Mouse (Mus musculus) midbrain, embryonic 15.5 days (tissue): ENCODE measurements around the gene Tjp1. TPM values are rescaled to one million over a fixed set of nuclear protein-coding genes. Genes with fewer than 3 reads are reported as not detected.

Experiments
- ATAC-seq: fragments of 200-750 bp; cut with Nextera tagmentation; replicated peaks from 2 replicates; pipeline ENCODE4 v1.8.0; 2017; ENCODE audit warnings: moderate TSS enrichment
- H3K27ac ChIP-seq: fragments of 300-500 bp; sonication (generic); 2 replicates; pipeline ENCODE4 v1.5.1; 2015; ENCODE audit warnings: mild to moderate bottlenecking, inconsistent platforms
- H3K27me3 ChIP-seq: fragments of 300-500 bp; sonication (generic); replicated peaks from 2 replicates; pipeline ENCODE4 v1.6.1; 2015; ENCODE audit warnings: inconsistent platforms
- H3K36me3 ChIP-seq: fragments of 300-500 bp; sonication (generic); replicated peaks from 2 replicates; pipeline ENCODE4 v1.6.1; 2015; ENCODE audit warnings: inconsistent platforms
- H3K4me1 ChIP-seq: fragments of 300-500 bp; sonication (generic); 2 replicates; pipeline ENCODE4 v1.6.1; 2015; ENCODE audit warnings: inconsistent platforms
- H3K4me2 ChIP-seq: fragments of 300-500 bp; sonication (generic); 2 replicates; pipeline ENCODE4 v1.6.1; 2015; ENCODE audit warnings: inconsistent platforms, mild to moderate bottlenecking, moderate library complexity
- H3K4me3 ChIP-seq: fragments of 300-500 bp; sonication (generic); 2 replicates; pipeline ENCODE4 v1.5.1; 2015; ENCODE audit warnings: mild to moderate bottlenecking, inconsistent platforms
- H3K9ac ChIP-seq: fragments of 300-500 bp; sonication (generic); 2 replicates; pipeline ENCODE4 v1.6.1; 2015; ENCODE audit warnings: mild to moderate bottlenecking, inconsistent platforms
- H3K9me3 ChIP-seq: fragments of 300-500 bp; sonication (generic); 2 replicates; pipeline ENCODE4 v1.6.1; 2016; ENCODE audit warnings: inconsistent platforms
- WGBS: fragments of 180-500 bp; shearing (Covaris S2); methylation state at CpG from one replicate; pipeline ENCODE4 v1.1.7; 2015; ENCODE audit warnings: mixed read lengths; 5-methylcytosine and 5-hydroxymethylcytosine counted together
- polyA plus RNA-seq: library from polyadenylated mRNA; unstranded; fragments of >200 nt; fragmentation: Nextera tagmentation; extraction: Ambion mirVana; gene quantifications from 2 replicates; pipeline ENCODE4 v1.2.1, GENCODE M21; 2015

The Tjp1 gene
- polyA plus RNA-seq, 1 experiment from 2014 or later = 33.9 TPM

DNA sequence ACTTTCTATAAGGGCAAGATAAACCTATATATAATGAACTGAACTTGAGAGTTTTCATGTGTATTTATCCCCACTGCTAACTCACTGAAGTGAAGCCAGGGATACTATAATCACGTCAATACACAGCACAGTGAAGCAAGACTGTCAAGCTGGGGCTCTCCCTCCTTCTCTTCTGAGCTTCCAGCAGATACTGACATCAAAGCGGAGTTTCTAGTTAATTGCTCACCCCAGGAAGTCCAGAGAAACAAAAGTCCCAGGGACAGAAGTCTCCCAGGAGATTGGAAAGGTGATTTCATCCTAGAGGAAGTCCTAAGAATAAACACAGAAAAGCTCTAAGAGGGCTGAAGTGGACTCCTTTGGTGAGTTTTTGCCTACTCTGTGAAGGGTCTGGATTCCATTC, 132.9 kb downstream of the Tjp1 start:
- H3K4me1 ChIP-seq = peaks cover 15% of the 10 kb centered on the region
- no peak for ATAC-seq
- no peak overlapping the region for H3K4me3 ChIP-seq
- no peaks in the 10 kb centered on the region for H3K36me3 ChIP-seq
- no peak overlapping the region for H3K4me2 ChIP-seq
- no peaks in the 10 kb centered on the region for H3K27me3 ChIP-seq
- no peaks in the 10 kb centered on the region for H3K9me3 ChIP-seq
- H3K9ac ChIP-seq = no peak overlapping the region
- H3K27ac ChIP-seq = no peak overlapping the region
- 25% methylated on average over 2 of the region's 2 CpGs for WGBS

DNA sequence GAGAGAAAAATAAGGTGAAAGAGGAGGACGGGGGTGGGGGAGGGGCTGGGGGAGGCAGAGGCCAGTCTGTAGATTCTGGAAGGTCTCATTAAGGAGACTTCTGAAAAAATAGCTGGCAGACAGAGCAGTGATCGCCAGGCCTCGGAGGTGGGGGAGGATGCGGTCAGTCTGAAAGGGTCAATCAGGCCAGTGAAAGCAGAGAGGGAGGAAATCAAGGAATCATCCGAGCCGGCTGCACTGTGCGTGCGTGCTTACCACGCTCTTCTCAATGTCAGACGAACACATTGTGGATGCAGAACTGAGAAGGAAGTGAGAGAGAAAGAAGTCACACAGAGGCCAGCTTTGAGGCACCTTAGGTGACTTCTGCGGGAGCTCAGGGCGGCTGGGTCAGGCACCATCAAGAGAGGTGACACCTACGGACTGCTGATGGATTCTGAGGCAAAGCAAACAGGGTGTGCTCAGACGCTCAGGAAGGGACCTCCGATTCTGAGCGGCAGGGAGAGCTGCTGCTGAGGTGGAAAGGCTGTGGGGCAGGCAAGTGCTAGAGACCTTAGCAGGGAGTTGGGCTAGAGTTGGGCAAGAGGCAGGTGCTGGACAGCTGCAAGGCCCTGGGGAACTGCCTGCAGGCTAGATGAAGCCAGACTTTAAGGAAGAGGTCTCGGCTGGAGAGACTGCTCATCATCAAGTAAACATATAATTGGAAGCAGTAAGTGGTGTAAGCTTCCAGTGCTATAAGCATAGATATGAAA, 133.7 kb downstream of the Tjp1 start:
- Histone ChIP-seq H3K4me1 (peaks cover 15% of the 10 kb centered on the region), H3K4me2 (peak overlapping the region; percentile 36), H3K9me3 (no peaks in the 10 kb centered on the region), H3K27me3 (no peaks in the 10 kb centered on the region), H3K4me3 (no peak overlapping the region), H3K9ac (no peak overlapping the region), H3K27ac (no peak overlapping the region), H3K36me3 (no peaks in the 10 kb centered on the region)
- WGBS = 9% methylated on average over 17 of the region's 17 CpGs
- ATAC-seq = peak; percentile 52

DNA sequence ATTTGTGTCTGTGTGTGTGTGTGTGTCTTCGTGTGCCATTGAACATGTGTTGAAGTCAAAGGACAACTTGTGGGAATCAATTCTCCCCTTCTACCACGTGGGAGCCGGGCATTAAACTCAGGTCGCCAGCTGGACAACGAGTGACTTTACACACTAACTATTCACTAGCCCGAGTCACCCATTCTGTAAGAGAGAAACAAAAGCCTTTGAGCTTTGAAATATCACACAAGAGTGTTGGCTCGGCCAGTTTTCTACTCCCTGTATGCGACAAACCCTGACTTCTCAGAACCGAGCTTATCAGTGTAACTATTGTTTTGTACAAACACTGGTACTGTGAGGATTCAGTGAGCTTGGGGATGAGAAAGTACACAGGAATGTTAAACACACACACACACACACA, 134.6 kb downstream of the Tjp1 start:
- H3K9ac ChIP-seq = no peak overlapping the region
- 58% methylated on average over 9 of the region's 9 CpGs for WGBS

DNA sequence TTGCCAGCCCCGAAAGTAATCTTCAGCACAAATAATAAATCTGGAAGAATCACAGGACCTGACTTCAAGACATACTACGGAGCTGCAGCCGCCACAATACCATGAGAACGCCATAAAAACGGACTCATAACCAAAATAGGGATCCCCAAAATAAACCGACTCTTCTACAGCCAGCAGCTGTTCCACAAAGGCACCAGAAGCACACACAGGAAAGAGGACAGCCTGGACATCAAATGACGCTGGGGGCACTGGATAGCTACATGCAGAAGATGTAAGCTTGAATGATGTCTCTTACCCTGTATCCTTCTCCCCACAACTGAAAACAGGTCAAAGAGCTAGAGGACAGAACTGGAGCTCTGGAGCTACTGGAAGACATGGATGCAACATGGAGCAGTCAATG, 138.0 kb downstream of the Tjp1 start:
- H3K4me1 ChIP-seq = peaks cover 17% of the 10 kb centered on the region
- WGBS = 95% methylated on average over 7 of the region's 7 CpGs

More for the DNA sequence above, 134.6 kb downstream of the Tjp1 start:
- Histone ChIP-seq H3K36me3 (no peaks in the 10 kb centered on the region), H3K4me2 (no peak overlapping the region), H3K27me3 (no peaks in the 10 kb centered on the region), H3K4me1 (peaks cover 20% of the 10 kb centered on the region), H3K9me3 (no peaks in the 10 kb centered on the region), H3K4me3 (no peak overlapping the region), H3K27ac (no peak overlapping the region)
- ATAC-seq = no peak

DNA sequence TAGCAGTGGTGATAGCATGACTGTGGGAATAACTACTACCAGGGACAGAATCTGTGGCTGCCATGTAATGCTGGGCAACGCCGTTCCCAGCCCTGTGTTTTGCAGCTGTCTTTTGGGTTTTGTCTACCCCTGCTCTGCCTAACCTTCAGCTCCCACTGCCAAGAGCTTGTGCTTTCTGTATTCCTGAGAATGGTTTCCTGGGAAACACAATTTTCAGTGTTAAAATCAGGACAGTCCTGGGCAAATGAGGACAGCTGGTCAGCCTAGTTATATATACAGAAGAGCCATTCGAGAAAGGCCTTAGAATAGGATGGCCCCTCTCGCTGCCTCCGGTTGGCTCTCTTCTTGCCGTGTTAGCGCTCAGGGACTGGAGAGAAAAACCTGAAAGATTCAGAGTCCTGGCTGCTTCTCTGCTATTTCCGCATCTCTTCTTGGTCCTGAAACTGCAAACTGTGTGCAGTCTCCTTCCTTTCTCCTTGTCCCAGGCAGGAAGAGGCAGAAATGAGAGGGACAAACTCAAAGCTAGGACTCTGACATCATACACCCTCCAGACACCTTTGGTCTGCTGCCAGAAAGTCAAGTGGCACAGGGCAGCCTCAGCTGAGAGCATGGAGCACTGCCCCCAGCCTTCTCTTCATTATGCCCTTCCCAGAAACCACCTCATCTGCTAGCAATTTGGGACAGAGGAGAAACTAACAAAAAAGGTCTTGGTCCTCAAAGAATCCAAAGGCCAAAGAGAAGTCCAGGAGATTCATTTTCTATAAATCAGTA, 139.2 kb downstream of the Tjp1 start:
- Histone ChIP-seq H3K36me3 (no peaks in the 10 kb centered on the region), H3K9ac (no peak overlapping the region), H3K4me3 (no peak overlapping the region), H3K27me3 (no peaks in the 10 kb centered on the region), H3K4me2 (no peak overlapping the region), H3K9me3 (no peaks in the 10 kb centered on the region), H3K4me1 (peaks cover 6% of the 10 kb centered on the region), H3K27ac (peak overlapping the region; percentile 53)
- WGBS = 60% methylated on average over 8 of the region's 8 CpGs
- peak; percentile 56; the same call in 1 of the 2 replicates for ATAC-seq

More for the DNA sequence above, 138.0 kb downstream of the Tjp1 start:
- Histone ChIP-seq H3K27ac (no peak overlapping the region), H3K9ac (no peak overlapping the region), H3K4me3 (no peak overlapping the region), H3K9me3 (no peaks in the 10 kb centered on the region), H3K36me3 (no peaks in the 10 kb centered on the region), H3K4me2 (no peak overlapping the region), H3K27me3 (no peaks in the 10 kb centered on the region)
- no peak for ATAC-seq

DNA sequence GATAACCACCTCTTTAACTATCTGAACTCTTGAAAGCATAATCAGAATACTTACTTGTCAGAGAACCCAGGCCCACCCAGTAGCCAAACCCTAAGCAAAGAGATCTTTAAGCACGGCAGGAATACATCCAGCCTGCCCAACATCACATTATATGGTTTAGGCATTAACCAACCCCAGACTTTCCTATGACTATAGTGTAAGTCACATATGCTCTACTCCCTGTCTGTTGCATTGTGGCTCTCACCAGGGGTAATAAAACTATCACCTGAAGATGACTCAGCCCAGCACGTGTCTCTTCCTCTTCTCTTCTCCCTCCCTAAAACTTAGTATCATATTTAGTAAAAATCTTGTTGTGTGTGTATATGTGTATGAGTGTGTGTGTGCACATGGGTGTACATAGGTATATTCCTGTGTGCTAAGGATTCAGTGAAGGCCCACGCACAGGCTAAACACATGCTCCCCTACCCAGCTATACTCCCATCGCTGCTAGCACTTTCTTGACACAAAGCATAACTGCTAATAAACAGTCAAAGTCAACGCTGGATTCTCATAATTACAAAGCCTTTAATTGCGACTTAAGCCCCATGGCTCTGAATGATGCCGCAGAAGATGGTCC, 139.9 kb downstream of the Tjp1 start:
- Histone ChIP-seq H3K27me3 (no peaks in the 10 kb centered on the region), H3K4me3 (no peak overlapping the region), H3K9ac (no peak overlapping the region), H3K4me2 (no peak overlapping the region), H3K36me3 (no peaks in the 10 kb centered on the region), H3K27ac (peak overlapping the region; percentile 53; the same call in 1 of the 2 replicates), H3K4me1 (peaks cover 5% of the 10 kb centered on the region), H3K9me3 (no peaks in the 10 kb centered on the region)
- 67% methylated on average over 7 of the region's 7 CpGs for WGBS
- peak; percentile 52; the same call in 1 of the 2 replicates for ATAC-seq

DNA sequence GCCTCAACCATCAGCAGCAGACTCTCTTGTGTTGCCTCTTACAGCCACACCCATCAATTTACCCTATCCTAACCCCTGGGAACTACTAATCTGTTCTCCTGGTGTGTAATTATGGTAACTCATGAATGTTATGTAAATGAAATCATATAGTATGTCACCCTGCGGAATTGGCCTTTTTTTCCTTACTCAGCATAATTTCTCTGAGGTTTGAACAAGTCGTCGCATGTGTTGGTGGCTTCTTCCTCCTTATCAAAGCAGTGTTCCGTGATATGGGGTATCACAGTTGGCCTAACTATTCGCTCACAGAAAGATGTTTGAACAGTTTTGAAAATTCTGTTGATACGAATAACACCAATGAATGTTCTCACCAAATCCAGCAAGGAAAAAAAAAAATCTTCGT, 142.8 kb downstream of the Tjp1 start:
- peaks cover 5% of the 10 kb centered on the region for H3K4me1 ChIP-seq
- no peak for ATAC-seq
- no peak overlapping the region for H3K27ac ChIP-seq
- H3K36me3 ChIP-seq = no peaks in the 10 kb centered on the region
- no peak overlapping the region for H3K9ac ChIP-seq
- H3K9me3 ChIP-seq = no peaks in the 10 kb centered on the region
- no peak overlapping the region for H3K4me2 ChIP-seq
- H3K4me3 ChIP-seq = no peak overlapping the region
- 92% methylated on average over 7 of the region's 7 CpGs for WGBS
- no peaks in the 10 kb centered on the region for H3K27me3 ChIP-seq

DNA sequence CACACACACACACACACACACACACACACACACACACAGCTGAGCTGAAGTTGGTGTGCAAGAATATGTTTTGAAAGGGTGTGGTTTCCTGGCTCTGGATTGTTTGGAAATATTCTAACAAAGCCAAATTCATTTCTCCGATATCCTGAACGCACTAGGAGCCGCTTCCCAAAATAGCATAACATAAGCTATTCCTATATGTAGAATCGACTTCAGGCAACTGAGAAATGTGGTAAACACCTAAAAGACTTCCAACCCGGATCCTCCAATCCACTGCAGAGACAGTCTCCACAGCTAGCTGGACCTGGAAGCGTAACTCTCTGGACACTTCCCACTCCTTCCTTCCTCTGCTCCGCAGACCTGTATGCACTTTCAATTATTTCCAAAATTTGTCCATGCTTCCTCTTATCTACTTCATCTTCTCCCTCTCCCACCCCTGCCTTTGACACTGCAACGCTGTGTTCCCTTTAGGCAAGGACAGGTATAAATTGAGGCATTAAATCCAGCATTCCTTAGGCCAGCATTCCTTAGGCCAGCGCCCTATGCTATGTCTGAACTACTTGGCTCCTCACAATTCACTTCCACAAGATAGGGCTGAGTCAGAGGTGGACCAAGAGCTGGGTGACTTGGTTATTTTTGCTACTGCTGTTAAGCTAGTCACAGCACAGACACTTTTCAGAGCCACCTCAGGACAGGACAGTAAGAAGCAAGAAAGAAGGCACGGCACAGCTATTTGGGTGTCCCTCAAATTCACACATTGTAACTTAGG, 144.9 kb downstream of the Tjp1 start:
- WGBS = 84% methylated on average over 10 of the region's 10 CpGs
- H3K27me3 ChIP-seq = no peaks in the 10 kb centered on the region
- H3K4me3 ChIP-seq = no peak overlapping the region
- ATAC-seq = no peak
- H3K9me3 ChIP-seq = no peaks in the 10 kb centered on the region
- H3K4me1 ChIP-seq = no peaks in the 10 kb centered on the region
- no peak overlapping the region for H3K9ac ChIP-seq
- H3K36me3 ChIP-seq = no peaks in the 10 kb centered on the region
- no peak overlapping the region for H3K4me2 ChIP-seq
- no peak overlapping the region for H3K27ac ChIP-seq

DNA sequence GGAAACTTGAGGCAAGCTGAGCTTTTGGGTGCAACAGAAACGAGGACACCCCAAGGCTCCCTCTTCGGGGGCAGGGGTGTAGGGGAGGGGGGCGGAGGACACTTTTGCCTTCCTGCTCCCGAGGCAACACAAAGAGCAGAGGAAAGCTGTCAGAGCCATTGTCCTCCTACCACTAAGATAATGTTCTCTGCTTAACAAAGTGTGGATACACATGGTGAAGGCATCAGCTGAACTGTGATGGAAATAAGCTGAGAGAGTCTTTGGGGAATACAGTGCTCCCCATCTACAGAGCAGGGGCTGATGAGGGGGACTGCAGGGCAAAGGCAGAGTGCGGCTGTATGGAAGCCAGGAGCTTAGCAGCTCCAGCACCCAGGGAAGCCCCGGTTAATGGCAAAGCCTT, 145.7 kb downstream of the Tjp1 start:
- Histone ChIP-seq H3K4me3 (no peak overlapping the region), H3K4me1 (no peaks in the 10 kb centered on the region), H3K4me2 (no peak overlapping the region), H3K27ac (no peak overlapping the region), H3K9me3 (no peaks in the 10 kb centered on the region), H3K27me3 (no peaks in the 10 kb centered on the region), H3K36me3 (no peaks in the 10 kb centered on the region), H3K9ac (no peak overlapping the region)
- WGBS = 29% methylated on average over 6 of the region's 6 CpGs
- no peak for ATAC-seq

DNA sequence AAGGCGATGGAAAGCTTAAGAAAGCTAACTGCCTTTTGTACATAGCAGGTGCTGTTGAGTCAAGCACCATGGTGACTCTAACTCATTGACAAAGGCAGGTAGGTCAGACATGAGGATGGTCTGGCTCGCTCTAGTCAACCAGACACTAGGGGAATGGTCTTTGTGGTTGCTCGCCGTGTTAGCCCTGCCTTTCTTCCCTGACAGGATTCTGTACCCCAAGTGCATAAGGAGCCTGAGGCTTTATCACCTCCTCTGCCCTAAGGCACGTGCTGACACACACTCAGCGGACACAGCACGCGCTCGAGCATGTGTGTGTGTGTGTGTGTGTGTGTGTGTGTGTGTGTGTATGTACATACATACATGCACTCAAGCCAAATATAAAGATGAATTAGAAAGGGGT, 146.9 kb downstream of the Tjp1 start:
- H3K4me1 ChIP-seq = no peaks in the 10 kb centered on the region
- no peak for ATAC-seq
- 83% methylated on average over 9 of the region's 9 CpGs for WGBS

DNA sequence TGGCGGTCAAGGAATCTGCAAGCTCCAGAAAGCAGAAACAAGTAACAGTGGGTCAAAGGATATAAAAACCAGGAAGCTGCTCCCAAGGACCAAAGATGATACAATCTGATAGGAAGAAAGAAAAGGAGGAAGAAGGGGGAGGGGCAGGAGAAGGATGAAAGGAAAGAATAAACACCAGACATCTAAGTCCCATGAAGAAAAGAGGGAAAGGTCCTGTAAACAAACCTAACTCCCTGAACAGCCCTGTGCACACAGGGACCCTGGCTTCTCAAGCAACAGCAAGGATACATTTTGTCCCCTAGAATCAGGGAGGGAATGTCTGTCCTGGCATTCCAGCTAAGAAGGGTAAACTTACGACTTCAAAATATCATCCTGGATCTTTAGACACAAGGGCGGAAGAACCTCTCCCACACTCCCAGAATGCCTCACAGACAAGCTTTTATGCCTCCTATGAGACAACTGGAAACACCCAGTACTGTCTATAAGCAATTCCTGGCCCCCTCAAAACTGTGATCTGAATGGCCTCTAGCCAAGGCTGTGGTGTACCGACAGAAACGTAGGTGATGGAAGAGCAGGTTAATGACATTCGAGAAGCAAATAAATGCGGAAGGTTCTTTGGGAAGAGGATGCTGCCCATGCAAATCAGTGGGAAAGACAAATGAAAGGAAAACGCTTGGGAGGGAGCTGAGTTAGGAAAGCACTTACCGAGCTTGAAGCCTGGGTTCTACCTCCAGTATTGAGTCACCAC, 148.6 kb downstream of the Tjp1 start:
- Histone ChIP-seq H3K27me3 (no peaks in the 10 kb centered on the region), H3K4me3 (no peak overlapping the region), H3K9me3 (no peaks in the 10 kb centered on the region), H3K4me2 (no peak overlapping the region), H3K27ac (0 out of 2 replicates have a peak overlapping the region, but pooled peaks have one; percentile 6), H3K36me3 (no peaks in the 10 kb centered on the region), H3K9ac (no peak overlapping the region), H3K4me1 (no peaks in the 10 kb centered on the region)
- WGBS = 62% methylated on average over 9 of the region's 9 CpGs
- no peak for ATAC-seq

More for the DNA sequence above, 146.9 kb downstream of the Tjp1 start:
- no peak overlapping the region for H3K9ac ChIP-seq
- no peaks in the 10 kb centered on the region for H3K36me3 ChIP-seq
- H3K27ac ChIP-seq = no peak overlapping the region
- H3K4me3 ChIP-seq = no peak overlapping the region
- H3K4me2 ChIP-seq = no peak overlapping the region
- H3K27me3 ChIP-seq = no peaks in the 10 kb centered on the region
- H3K9me3 ChIP-seq = no peaks in the 10 kb centered on the region
